Mouse (Mus musculus): ENCODE measurements around the gene Flvcr1.

Gene Flvcr1

GRCm38 (mm10) chr1:190978001-190978400, 48.0 kb downstream of the Flvcr1 start:
- peak; percentile 53 for DNase-seq

GRCm38 (mm10) chr1:190976887-190977573, 48.9 kb downstream of the Flvcr1 start:
- peak; percentile 19 for DNase-seq

- DNase-seq = no peak
These were observed 51.1 kb downstream of the Flvcr1 start for GRCm38 (mm10) chr1:190974833-190975232.

- DNase-seq = no peak
These were observed 51.8 kb downstream of the Flvcr1 start for GRCm38 (mm10) chr1:190974191-190974590.

- no peak for DNase-seq
These were observed 53.3 kb downstream of the Flvcr1 start for GRCm38 (mm10) chr1:190972612-190973192.

- DNase-seq = no peak
These were observed 54.0 kb downstream of the Flvcr1 start for GRCm38 (mm10) chr1:190971708-190972610.

GRCm38 (mm10) chr1:190968010-190968409, 57.9 kb downstream of the Flvcr1 start:
- DNase-seq = no peak

- DNase-seq = no peak
These were observed 60.8 kb downstream of the Flvcr1 start for GRCm38 (mm10) chr1:190964992-190965780.

- DNase-seq = no peak
These were observed 63.2 kb downstream of the Flvcr1 start for GRCm38 (mm10) chr1:190962760-190963159.

- no peak for DNase-seq
These were observed 67.1 kb downstream of the Flvcr1 start for GRCm38 (mm10) chr1:190958821-190959220.

Measured in embryo, embryonic 11 days (tissue).